Mouse (Mus musculus) liver, postnatal 0 days (tissue): ENCODE data around the gene Me3.

Experiments used
- CTCF ChIP-seq: sonication (generic); IDR thresholded peaks from 2 replicates; pipeline ENCODE4 v1.5.1; 2016; ENCODE audit warnings: antibody characterized with exemption, low read depth
- EP300 ChIP-seq: IDR thresholded peaks from 2 replicates; pipeline ENCODE4 v1.6.1; 2016; ENCODE audit warnings: antibody characterized with exemption, low read depth, mild to moderate bottlenecking

- no peak for TF ChIP-seq CTCF
- no peak for TF ChIP-seq EP300
These were observed 46.5 kb downstream of the Me3 start for GRCm38 (mm10) chr7:89678719-89679118.
